Mouse (Mus musculus) ES-Bruce4 (cell line): ENCODE results near the gene Rpl21.

Source experiments
- CTCF ChIP-seq: IDR thresholded peaks from one replicate; pipeline ENCODE4 v1.8.1; 2011; ENCODE audit warnings: low read depth, low read length
- EP300 ChIP-seq: IDR thresholded peaks from 2 replicates; pipeline ENCODE4 v1.6.1; 2011; ENCODE audit warnings: low read depth, low read length; ENCODE audit not compliant: insufficient read depth
- POLR2A ChIP-seq: IDR thresholded peaks from one replicate; pipeline ENCODE4 v1.8.1; 2011; ENCODE audit warnings: low read length; ENCODE audit not compliant: insufficient read depth

DNA sequence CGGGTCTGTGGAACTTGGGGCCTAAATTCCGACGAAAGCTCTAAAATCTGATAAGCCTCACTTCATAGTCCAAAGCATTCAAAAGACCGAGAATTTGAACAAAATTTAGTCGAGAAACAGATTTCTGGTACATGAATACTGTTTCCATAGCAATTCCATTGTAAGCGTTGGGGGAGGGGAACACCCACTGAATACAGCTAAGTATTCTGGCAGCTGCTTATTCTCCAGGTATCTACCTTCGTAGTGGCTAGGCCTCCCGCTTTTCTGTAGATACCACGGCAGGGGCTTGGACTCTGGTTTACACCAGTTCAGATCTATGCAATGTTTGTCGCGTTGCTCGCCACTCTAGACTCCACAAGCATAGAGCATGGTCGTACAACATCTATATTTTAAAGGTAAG lies 37.0 kb upstream of the Rpl21 start:
- TF ChIP-seq CTCF (no peak), EP300 (no peak), POLR2A (no peak)
